Mouse (Mus musculus) WW6 (cell line): ENCODE results near the gene Ccdc105.

Source experiments
- DNase-seq: peaks from one replicate; pipeline ENCODE4 v3.0.0-alpha.2; 2013; ENCODE audit warnings: low read depth, low spot score

The Ccdc105 gene

DNA sequence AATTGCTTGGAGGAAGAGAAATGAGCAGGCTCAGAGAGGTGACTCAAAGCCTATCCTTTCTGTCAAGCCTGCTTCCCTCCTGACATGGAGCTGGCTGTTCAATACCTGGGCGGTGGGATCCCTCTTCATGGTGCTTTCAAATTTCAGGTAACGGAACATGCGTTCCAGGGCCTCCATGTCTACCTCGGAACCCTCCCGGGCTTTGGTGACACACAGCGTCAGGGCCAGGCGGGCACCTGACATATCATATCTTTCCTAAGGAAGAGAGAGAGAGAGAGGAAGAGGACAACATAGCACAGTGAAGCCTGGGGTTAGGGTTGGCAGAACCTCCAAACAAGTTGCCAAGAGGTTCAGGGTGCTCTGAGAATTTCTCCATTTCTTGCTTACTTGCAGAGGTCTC lies 37.7 kb downstream of the Ccdc105 start:
- no peak for DNase-seq

DNA sequence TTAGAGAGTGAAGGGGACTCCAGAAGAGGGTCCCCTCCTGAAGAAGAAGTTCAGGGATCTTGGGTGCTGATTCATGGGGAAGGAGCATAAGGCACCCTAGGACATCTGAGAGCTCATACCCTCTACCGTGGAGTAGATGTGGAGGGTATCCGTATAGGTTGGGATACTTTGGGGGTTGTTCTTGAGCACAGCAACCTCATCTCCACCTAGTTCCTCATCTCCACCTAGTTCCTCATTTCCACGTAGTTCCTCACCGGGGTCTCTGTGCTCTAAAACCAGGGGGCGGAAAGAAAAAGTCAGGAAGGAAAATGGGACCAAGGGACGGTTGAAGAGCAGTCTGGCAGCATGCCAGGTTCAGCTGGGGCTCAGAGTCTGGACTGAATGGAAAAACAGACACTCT lies 38.7 kb downstream of the Ccdc105 start:
- no peak for DNase-seq

DNA sequence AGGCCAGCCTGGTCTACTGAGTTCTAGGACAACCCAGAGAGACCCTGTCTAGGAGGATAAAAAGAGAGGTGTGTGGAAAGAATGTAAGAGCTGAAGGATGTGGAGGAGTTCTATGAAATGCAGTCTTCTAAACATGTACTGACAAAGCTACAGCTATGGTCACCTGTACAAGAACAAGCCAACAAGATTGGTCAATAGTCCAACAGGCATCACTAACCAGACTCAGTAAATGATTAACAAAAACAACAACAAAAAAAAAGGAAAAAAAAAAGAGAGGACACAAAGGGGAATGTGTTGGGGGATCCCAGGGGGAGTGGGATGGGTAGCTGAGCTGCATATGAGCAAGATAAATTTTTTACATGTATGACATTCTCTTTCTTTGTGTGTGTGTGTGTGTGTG lies 42.2 kb downstream of the Ccdc105 start:
- no peak for DNase-seq

DNA sequence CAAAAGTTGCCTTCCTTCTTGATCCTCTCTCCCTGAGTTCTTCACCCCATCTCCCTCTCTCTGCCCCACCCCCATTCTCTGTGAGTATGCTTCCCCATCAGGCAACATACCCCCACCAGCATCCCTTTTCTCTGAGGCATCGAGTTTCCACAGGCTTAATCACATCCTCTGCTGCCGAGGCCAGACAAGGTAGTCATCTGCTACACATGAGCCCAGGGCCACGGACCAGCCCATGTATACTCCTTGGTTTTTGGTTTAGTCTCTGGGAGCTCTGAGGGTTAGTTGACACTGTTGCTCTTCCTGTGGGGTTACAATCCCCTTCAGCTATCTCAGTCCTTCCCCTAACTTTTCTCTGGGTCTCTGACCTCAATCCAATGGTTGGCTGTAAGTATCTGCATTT lies 52.0 kb downstream of the Ccdc105 start:
- no peak for DNase-seq
